In genomic region chr11:77850401-77851244, GRCm38 (mm10) we compare ENCODE assay signal across 9 mouse cellular contexts. TPM values are rescaled to one million over a fixed set of nuclear protein-coding genes. Genes with fewer than 3 reads are reported as not detected.
DNase-seq lines count a peak whose midpoint lies in the region; ATAC-seq lines count a peak whose summit lies in the region.
"Had no signal": no experiment of that assay in that cellular context is flagged by ENCODE, and none has a peak within 500 bp of the region (broad histone marks: within the 10 kb centered on the region; RNA-seq: fewer than 3 reads in every experiment).

No protein-coding gene starts in this region.

- no peak overlapping the region for H3K9ac ChIP-seq in heart, embryonic 13.5 days
- no peak overlapping the region for H3K9ac ChIP-seq in kidney, embryonic 14.5 days (ENCODE audit: low read depth, low read length)
- H3K9ac ChIP-seq in liver, embryonic 12.5 days: no peak overlapping the region
- H3K9ac ChIP-seq: liver, embryonic 15.5 days had no signal

- H3K27ac ChIP-seq in heart, embryonic 13.5 days (replicated peaks): peak overlapping the region; percentile 39; the same call in 1 of the 2 replicates
- no peak overlapping the region for H3K27ac ChIP-seq in kidney, embryonic 14.5 days (ENCODE audit: low read depth, low read length)
- H3K27ac ChIP-seq in liver, embryonic 12.5 days: no peak overlapping the region
- H3K27ac ChIP-seq: liver, embryonic 15.5 days had no signal

- peaks cover 17% of the 10 kb centered on the region for H3K4me1 ChIP-seq in heart, embryonic 13.5 days
- peaks cover 20% of the 10 kb centered on the region; the same call in 1 of the 2 replicates for H3K4me1 ChIP-seq in kidney, embryonic 14.5 days (ENCODE audit: control insufficient read depth, insufficient read depth, low read length)
- H3K4me1 ChIP-seq in liver, embryonic 12.5 days: 0 out of 2 replicates have a peak, but pooled peaks cover 6% of the 10 kb centered on the region

- 55% methylated on average over 24 of the region's 24 CpGs for WGBS in heart, embryonic 13.5 days
- WGBS in kidney, embryonic 14.5 days: 39% methylated on average over 24 of the region's 24 CpGs
- 75% methylated on average over 24 of the region's 24 CpGs for WGBS in liver, embryonic 12.5 days (ENCODE audit: insufficient replicate concordance)

- no peak for DNase-seq in frontal cortex, postnatal 25 days (ENCODE audit: low spot score in 2 of 2)
- peak; percentile 58 for DNase-seq in cerebellum, adult 8-10 months
- DNase-seq in left cerebral cortex, adult 11 months (ENCODE audit: low spot score): peak; percentile 65
- peak; percentile 41 for DNase-seq in retina, embryonic 14.5 days (ENCODE audit: low spot score)

- peaks cover 99% of the 10 kb centered on the region for H3K36me3 ChIP-seq in heart, embryonic 13.5 days
- peaks cover 22% of the 10 kb centered on the region for H3K36me3 ChIP-seq in kidney, embryonic 14.5 days (ENCODE audit: control insufficient read depth, insufficient read depth, low read length)
- H3K36me3 ChIP-seq in liver, embryonic 12.5 days: peaks cover 98% of the 10 kb centered on the region

- ATAC-seq in frontal cortex, adult (ENCODE audit: low TSS enrichment): peak; percentile 81
- no peak for ATAC-seq in heart, embryonic 13.5 days (ENCODE audit: extremely low read depth, insufficient number of reproducible peaks, low FRiP score, low TSS enrichment)
- no peak for ATAC-seq in kidney, embryonic 14.5 days (ENCODE audit: low FRiP score, low TSS enrichment)
- ATAC-seq in liver, embryonic 12.5 days: no peak

- no peak overlapping the region for H3K4me2 ChIP-seq in heart, embryonic 13.5 days
- H3K4me2 ChIP-seq in kidney, embryonic 14.5 days (replicated peaks; ENCODE audit: low read depth, low read length): no peak overlapping the region
- no peak overlapping the region for H3K4me2 ChIP-seq in liver, embryonic 12.5 days
- H3K4me2 ChIP-seq: liver, embryonic 15.5 days had no signal

- H3K27me3 ChIP-seq in heart, embryonic 13.5 days (replicated peaks): no peaks in the 10 kb centered on the region
- no peaks in the 10 kb centered on the region for H3K27me3 ChIP-seq in kidney, embryonic 14.5 days (ENCODE audit: control insufficient read depth, insufficient read depth, low read length)
- H3K27me3 ChIP-seq in liver, embryonic 12.5 days (replicated peaks): no peaks in the 10 kb centered on the region
- H3K27me3 ChIP-seq: liver, embryonic 15.5 days had no signal

- H3K4me3 ChIP-seq in heart, embryonic 13.5 days: no peak overlapping the region
- H3K4me3 ChIP-seq in kidney, embryonic 14.5 days (ENCODE audit: low read length): no peak overlapping the region
- no peak overlapping the region for H3K4me3 ChIP-seq in liver, embryonic 12.5 days
- H3K4me3 ChIP-seq: liver, embryonic 15.5 days had no signal

- no peaks in the 10 kb centered on the region for H3K9me3 ChIP-seq in heart, embryonic 13.5 days
- H3K9me3 ChIP-seq in kidney, embryonic 14.5 days (ENCODE audit: control insufficient read depth, low read length): no peaks in the 10 kb centered on the region
- H3K9me3 ChIP-seq in liver, embryonic 12.5 days (replicated peaks): no peaks in the 10 kb centered on the region
- H3K9me3 ChIP-seq: liver, embryonic 15.5 days had no signal

RNA-seq across cellular contexts. Expression of gene Pipox, which starts 43.3 kb away (rescaled TPM):
- 4.6 and 4.9 TPM in 2 replicates for polyA plus RNA-seq in heart, embryonic 13.5 days (2015; fragmentation: Nextera tagmentation; extraction: Ambion mirVana)
- 3.2 and 6.2 TPM in 2 replicates for polyA plus RNA-seq in kidney, embryonic 14.5 days (2014; fragmentation: Nextera tagmentation; extraction: Ambion mirVana)
- 6.7 and 7.2 TPM in 2 replicates for polyA plus RNA-seq in liver, embryonic 12.5 days (2016; fragmentation: Nextera tagmentation; extraction: Ambion mirVana)

Comparison
In these comparisons a context has a peak if more than half of its experiments do, and no peak if none do; other contexts are left out.
1. DNase-seq: peak in cerebellum, adult 8-10 months (single experiment), left cerebral cortex, adult 11 months (single experiment) and retina, embryonic 14.5 days (single experiment); none in frontal cortex, postnatal 25 days (0 of 2).